Mouse (Mus musculus) kidney, postnatal 0 days (tissue): ENCODE results near the gene Stk32c. TPM values are rescaled to one million over a fixed set of nuclear protein-coding genes. Genes with fewer than 3 reads are reported as not detected.

Experiments used
- ATAC-seq: fragments of 200-750 bp; cut with Nextera tagmentation; replicated peaks from 2 replicates; pipeline ENCODE4 v1.8.0; 2017; ENCODE audit warnings: low read depth, moderate number of reproducible peaks, moderate TSS enrichment, moderate library complexity; ENCODE audit not compliant: low FRiP score
- DNase-seq: peaks from one replicate; pipeline ENCODE4 v3.0.0-alpha.2; 2016; ENCODE audit warnings: low spot score
- H3K27ac ChIP-seq: fragments of 300-500 bp; sonication (generic); 2 replicates; pipeline ENCODE4 v1.5.1; 2014; ENCODE audit warnings: mild to moderate bottlenecking
- H3K27me3 ChIP-seq: fragments of 300-500 bp; sonication (generic); 2 replicates; pipeline ENCODE4 v1.6.1; 2014; ENCODE audit warnings: low read length, mixed read lengths; ENCODE audit not compliant: insufficient read depth
- H3K36me3 ChIP-seq: fragments of 300-500 bp; sonication (generic); 2 replicates; pipeline ENCODE4 v1.6.1; 2014; ENCODE audit warnings: low read length, mixed read lengths; ENCODE audit not compliant: insufficient read depth
- H3K4me1 ChIP-seq: fragments of 300-500 bp; sonication (generic); replicated peaks from 2 replicates; pipeline ENCODE4 v1.6.1; 2014; ENCODE audit warnings: antibody characterized with exemption, low read length, mixed read lengths; ENCODE audit not compliant: insufficient read depth
- H3K4me2 ChIP-seq: fragments of 300-500 bp; sonication (generic); 2 replicates; pipeline ENCODE4 v1.6.1; 2014; ENCODE audit warnings: mild to moderate bottlenecking, low read length, moderate library complexity, mixed read lengths
- H3K4me3 ChIP-seq: fragments of 300-500 bp; sonication (generic); replicated peaks from 2 replicates; pipeline ENCODE4 v1.5.1; 2014; ENCODE audit warnings: low read depth, low read length
- H3K9ac ChIP-seq: fragments of 300-500 bp; sonication (generic); 2 replicates; pipeline ENCODE4 v1.6.1; 2014; ENCODE audit warnings: low read depth, low read length
- H3K9me3 ChIP-seq: fragments of 300-500 bp; sonication (generic); replicated peaks from 2 replicates; pipeline ENCODE4 v1.6.1; 2016; ENCODE audit warnings: low read length, inconsistent platforms, mixed read lengths
- CTCF ChIP-seq: IDR thresholded peaks from 2 replicates; pipeline ENCODE4 v1.5.1; 2016; ENCODE audit warnings: antibody characterized with exemption, low read depth, mild to moderate bottlenecking, moderate library complexity
- WGBS: fragments of 180-500 bp; shearing (Covaris S2); extraction: QIAGEN DNeasy Blood & Tissue Kit; methylation state at CpG from one replicate; pipeline ENCODE4 v1.1.7; 2014; 5-methylcytosine and 5-hydroxymethylcytosine counted together
- polyA plus RNA-seq: library from polyadenylated mRNA; unstranded; fragments of >200 nt; fragmentation: Nextera tagmentation; extraction: Ambion mirVana; gene quantifications from 2 replicates; pipeline ENCODE4 v1.2.1, GENCODE M21; 2015

The Stk32c gene
- polyA plus RNA-seq, 1 experiment from 2014 or later: 0.25 TPM

GRCm38 (mm10) chr7:139221072-139221471, 8.0 kb upstream of the Stk32c start:
- ATAC-seq: no peak
- Histone ChIP-seq H3K4me1 (0 out of 2 replicates have a peak, but pooled peaks cover 4% of the 10 kb centered on the region), H3K9me3 (no peaks in the 10 kb centered on the region), H3K27ac (no peak overlapping the region), H3K36me3 (no peaks in the 10 kb centered on the region), H3K4me2 (no peak overlapping the region), H3K9ac (no peak overlapping the region), H3K27me3 (no peaks in the 10 kb centered on the region), H3K4me3 (no peak overlapping the region)
- DNase-seq: no peak
- 75% methylated on average over 5 of the region's 5 CpGs for WGBS
- TF ChIP-seq CTCF: no peak

- DNase-seq (peak; percentile 26), ATAC-seq (no peak; the same call in 1 of the 2 replicates)
- 22% methylated on average over 2 of the region's 2 CpGs for WGBS
- H3K4me1 ChIP-seq: 0 out of 2 replicates have a peak, but pooled peaks cover 4% of the 10 kb centered on the region
- no peaks in the 10 kb centered on the region for H3K36me3 ChIP-seq
- no peak overlapping the region for H3K27ac ChIP-seq
- TF ChIP-seq CTCF: 0 out of 2 replicates have a peak, but pooled peaks have one; percentile 10
- H3K9ac ChIP-seq: no peak overlapping the region
- H3K4me2 ChIP-seq: no peak overlapping the region
- H3K27me3 ChIP-seq: no peaks in the 10 kb centered on the region
- no peaks in the 10 kb centered on the region for H3K9me3 ChIP-seq
- H3K4me3 ChIP-seq: no peak overlapping the region
These were observed 7.2 kb upstream of the Stk32c start for GRCm38 (mm10) chr7:139220303-139220702.

DNA sequence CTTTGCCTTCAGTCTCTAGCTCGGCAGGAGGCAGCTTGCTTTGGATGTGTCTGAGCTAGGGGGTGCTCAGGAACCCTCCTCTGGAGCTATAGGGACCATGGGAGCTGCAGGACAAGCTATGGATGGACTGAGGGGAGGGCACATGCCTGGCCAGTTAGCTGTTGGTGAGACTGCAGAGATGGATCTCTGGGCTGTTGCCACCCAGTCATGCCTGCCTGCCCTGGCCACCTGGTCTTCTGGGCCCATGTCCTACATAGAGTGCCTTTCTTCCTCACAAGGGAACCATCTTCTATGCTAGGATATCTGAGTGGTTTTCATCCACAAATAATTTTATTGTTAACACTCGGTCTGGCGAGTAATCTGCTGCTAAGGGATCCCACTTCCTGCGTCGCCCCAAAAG, 6.4 kb upstream of the Stk32c start:
- H3K27ac ChIP-seq: no peak overlapping the region
- H3K9me3 ChIP-seq: no peaks in the 10 kb centered on the region
- 0 out of 2 replicates have a peak, but pooled peaks cover 4% of the 10 kb centered on the region for H3K4me1 ChIP-seq
- H3K36me3 ChIP-seq: no peaks in the 10 kb centered on the region
- DNase-seq (no peak), ATAC-seq (no peak)
- no peak overlapping the region for H3K4me2 ChIP-seq
- no peak overlapping the region for H3K4me3 ChIP-seq
- TF ChIP-seq CTCF: no peak
- WGBS: 88% methylated on average over 5 of the region's 5 CpGs
- H3K27me3 ChIP-seq: no peaks in the 10 kb centered on the region
- no peak overlapping the region for H3K9ac ChIP-seq

- ATAC-seq (no peak), DNase-seq (peak; percentile 31)
- H3K27ac ChIP-seq: no peak overlapping the region
- H3K4me1 ChIP-seq: 0 out of 2 replicates have a peak, but pooled peaks cover 4% of the 10 kb centered on the region
- no peak overlapping the region for H3K9ac ChIP-seq
- no peaks in the 10 kb centered on the region for H3K27me3 ChIP-seq
- WGBS: 33% methylated on average over 6 of the region's 6 CpGs
- no peak overlapping the region for H3K4me3 ChIP-seq
- no peaks in the 10 kb centered on the region for H3K36me3 ChIP-seq
- no peak overlapping the region for H3K4me2 ChIP-seq
- no peaks in the 10 kb centered on the region for H3K9me3 ChIP-seq
- TF ChIP-seq CTCF: no peak
These were observed 5.7 kb upstream of the Stk32c start for GRCm38 (mm10) chr7:139218641-139219415.

DNA sequence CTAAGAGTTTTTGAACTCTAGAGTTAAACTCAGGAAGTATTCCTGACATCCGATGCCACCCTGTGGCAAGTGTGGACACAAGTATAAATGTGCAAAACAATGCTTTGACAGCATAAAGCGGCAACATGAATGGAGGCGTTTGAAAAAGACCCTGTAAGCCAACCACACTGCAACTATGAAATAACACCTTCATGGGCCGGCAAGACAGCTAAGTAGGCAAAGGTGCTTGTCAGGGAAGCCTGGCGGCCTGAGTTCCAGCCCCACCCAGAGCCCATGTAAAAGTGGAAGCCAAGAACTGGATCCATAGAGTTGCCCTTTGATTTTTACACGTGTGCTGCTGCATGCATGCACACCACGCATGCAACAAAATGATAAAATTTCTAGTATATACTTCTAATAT, 3.9 kb upstream of the Stk32c start:
- no peak for DNase-seq
- no peak for ATAC-seq
- 80% methylated on average over 7 of the region's 7 CpGs for WGBS

DNA sequence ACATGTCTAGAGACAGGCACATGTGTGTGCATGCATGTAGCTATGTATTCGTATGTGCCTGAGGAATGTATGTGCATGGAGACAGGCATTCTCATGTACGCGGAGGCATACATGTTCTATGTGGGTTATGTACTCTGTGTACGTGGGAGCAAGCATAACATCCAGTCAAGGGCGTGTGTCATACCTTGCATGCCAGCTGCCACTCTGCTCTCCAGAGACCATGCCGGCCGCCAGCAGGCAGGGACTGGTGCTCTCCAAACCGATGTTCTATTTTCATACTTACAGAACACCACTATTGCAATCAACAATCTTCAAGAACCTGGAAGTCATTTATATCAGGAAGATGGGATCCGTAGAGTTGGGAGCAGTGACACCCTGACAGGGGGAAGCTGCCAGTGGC, 3.4 kb upstream of the Stk32c start:
- H3K4me1 ChIP-seq: 0 out of 2 replicates have a peak, but pooled peaks cover 4% of the 10 kb centered on the region
- no peaks in the 10 kb centered on the region for H3K27me3 ChIP-seq
- no peak overlapping the region for H3K27ac ChIP-seq
- no peaks in the 10 kb centered on the region for H3K36me3 ChIP-seq
- no peak overlapping the region for H3K9ac ChIP-seq
- no peaks in the 10 kb centered on the region for H3K9me3 ChIP-seq
- H3K4me2 ChIP-seq: no peak overlapping the region
- H3K4me3 ChIP-seq: no peak overlapping the region
- ATAC-seq: no peak
- TF ChIP-seq CTCF: no peak
- WGBS: 89% methylated on average over 9 of the region's 9 CpGs
- DNase-seq: no peak

More for the DNA sequence above, 3.9 kb upstream of the Stk32c start:
- Histone ChIP-seq H3K4me2 (no peak overlapping the region), H3K9me3 (no peaks in the 10 kb centered on the region), H3K4me1 (0 out of 2 replicates have a peak, but pooled peaks cover 4% of the 10 kb centered on the region), H3K27me3 (no peaks in the 10 kb centered on the region), H3K36me3 (no peaks in the 10 kb centered on the region), H3K9ac (no peak overlapping the region), H3K27ac (no peak overlapping the region), H3K4me3 (no peak overlapping the region)
- no peak for TF ChIP-seq CTCF
